Mouse (Mus musculus) embryonic fibroblast, embryonic 13.5 days (primary cell): ENCODE data around the gene Rom1.

Experiments
- CTCF ChIP-seq: IDR thresholded peaks from 2 replicates; pipeline ENCODE4 v1.5.1; 2011; ENCODE audit warnings: mild to moderate bottlenecking, control low read depth, low read length, moderate library complexity, borderline replicate concordance; ENCODE audit not compliant: insufficient read depth
- POLR2A ChIP-seq: IDR thresholded peaks from 2 replicates; pipeline ENCODE4 v1.6.1; 2011; ENCODE audit warnings: low read depth, mild to moderate bottlenecking, control low read depth, low read length, moderate library complexity

DNA sequence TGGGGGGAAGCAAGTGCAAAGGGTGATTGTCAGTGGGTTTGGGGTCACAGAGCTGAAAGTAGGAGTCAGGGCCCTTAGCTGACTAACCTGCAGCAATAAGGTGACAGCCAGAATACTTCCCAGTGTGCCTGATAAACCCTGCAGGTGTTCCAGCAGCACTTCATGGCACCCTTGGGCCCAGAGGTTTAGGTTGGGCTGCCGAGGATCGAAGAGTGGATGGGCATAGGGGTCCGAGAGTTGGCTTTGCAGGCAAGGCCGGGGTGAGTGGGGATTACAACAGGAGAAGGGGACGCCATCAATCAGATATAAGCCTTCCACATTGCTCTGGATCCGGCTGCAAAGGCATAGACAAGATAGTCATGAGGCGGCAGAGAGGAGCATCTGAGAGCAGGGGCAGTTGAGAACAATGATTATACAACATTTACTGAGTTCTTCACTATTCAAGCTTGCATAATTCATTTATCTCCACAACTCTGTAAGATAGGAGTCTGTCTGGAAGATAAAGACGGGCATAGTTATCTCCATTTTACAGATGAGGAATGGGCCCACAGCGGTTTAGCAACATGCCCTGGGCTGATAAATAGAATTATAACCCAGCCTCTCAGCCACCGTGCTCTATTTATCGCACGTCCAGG is 1.1 kb downstream of the Rom1 start:
- no peak for TF ChIP-seq CTCF
- no peak for TF ChIP-seq POLR2A
